Mouse (Mus musculus): ENCODE measurements around the gene Igfbp7.

The Igfbp7 gene

GRCm38 (mm10) chr5:77405455-77406057, 2.3 kb downstream of the Igfbp7 start:
- no peak for DNase-seq (ENCODE audit: low spot score in 2 of 2)

DNA sequence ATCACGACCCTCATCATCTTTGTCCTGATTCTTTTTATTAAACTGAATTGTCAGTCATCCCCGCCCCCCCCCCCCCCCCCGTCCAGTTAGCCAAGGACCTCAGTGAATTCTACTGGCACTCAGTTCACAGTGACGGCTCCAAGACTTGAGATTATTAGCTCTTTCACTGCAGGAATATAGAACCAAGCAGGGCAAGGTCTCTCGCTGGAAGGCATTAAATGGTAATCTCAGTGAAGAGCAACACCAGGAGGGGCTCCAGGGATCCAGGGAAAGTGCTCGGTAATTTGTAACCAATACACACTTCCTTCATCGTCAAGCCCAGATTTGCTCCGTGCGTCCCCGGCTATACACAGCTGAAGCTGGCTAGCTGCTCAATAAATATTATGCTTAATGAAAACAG, 2.9 kb downstream of the Igfbp7 start:
- DNase-seq (ENCODE audit: low spot score in 2 of 2): no peak

DNA sequence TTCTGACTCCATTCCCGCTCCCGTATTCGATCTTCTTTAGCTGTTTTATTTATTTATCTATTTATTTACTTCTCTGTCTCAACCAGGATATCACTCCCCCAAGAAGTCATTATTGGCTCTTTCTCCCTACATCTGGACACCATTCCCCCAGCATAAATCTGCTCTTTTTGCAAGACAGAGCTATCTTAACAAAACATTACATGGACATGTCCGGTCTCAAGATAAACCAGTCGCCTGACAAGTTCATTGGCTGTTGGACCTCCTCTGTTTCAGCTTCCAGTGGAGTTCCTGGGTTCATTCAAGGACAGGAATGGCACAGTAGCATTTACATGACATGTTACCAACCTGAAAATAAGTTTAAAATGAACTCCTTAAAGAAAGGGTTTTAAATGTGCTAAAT, 4.9 kb downstream of the Igfbp7 start:
- no peak for DNase-seq (ENCODE audit: low spot score in 2 of 2)

GRCm38 (mm10) chr5:77402137-77402536, 5.7 kb downstream of the Igfbp7 start:
- no peak for DNase-seq (ENCODE audit: low spot score in 2 of 2)

DNA sequence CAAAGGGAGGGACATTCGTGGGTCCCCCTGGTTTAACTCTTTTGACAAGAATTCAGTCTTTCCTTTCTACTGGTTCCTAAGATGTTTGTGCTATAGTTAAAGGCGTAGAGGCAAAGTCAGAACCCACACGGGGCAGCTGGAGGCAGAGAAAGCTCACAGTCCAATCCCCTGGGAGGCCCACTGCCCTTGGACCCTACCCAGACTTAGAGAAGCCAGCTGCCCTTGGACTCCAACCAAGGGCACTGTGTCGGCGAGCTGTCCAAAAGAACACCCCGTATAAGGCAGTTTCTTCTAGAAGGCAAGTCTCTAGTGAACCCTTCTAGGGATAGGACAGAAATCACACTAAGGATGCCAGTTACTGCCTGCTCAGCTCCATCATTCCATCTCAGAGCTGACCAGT, 7.0 kb downstream of the Igfbp7 start:
- no peak for DNase-seq (ENCODE audit: low spot score in 2 of 2)

DNA sequence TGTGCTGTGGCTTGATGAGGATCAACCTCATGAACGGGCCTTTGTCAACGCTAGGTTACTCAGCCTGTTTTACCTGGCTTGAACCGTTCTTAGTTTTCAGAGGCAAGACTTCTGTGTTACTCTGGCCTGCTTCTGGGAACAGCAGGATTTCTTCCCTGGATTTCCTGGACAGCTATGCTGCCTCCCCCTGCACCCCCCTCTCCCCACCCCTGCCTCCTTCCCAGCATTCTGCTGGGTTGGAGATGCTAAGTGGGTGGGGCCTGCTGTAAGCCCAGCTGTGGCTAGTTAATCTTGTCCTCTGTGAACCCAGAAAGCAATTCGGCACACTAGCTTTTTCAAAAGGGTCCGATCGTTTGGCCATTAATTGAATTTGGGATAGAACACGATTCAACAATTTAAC, 7.7 kb downstream of the Igfbp7 start:
- DNase-seq (ENCODE audit: low spot score in 2 of 2): no peak

DNA sequence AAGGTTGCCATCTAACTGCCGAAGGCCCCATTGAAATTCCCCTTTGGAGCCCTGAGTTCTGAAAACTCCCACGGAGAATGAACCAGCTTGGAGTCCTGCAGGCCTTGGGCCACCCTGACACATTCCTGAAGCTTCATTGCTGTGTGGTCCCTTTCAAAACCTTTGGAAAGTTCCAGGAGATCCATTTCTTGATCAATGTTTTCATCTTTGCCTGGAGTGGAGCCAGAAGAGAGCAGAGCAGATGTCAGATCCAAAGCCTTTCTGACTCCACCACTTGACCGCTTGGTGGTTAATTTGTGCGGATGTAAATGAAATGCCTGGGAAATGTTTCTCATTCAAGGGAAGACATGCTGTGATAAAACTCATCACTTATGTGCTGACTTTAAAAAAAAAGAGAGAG, 8.8 kb downstream of the Igfbp7 start:
- DNase-seq (ENCODE audit: low spot score in 2 of 2): no peak

GRCm38 (mm10) chr5:77398285-77399057, 9.4 kb downstream of the Igfbp7 start:
- no peak for DNase-seq (ENCODE audit: low spot score in 2 of 2)

DNA sequence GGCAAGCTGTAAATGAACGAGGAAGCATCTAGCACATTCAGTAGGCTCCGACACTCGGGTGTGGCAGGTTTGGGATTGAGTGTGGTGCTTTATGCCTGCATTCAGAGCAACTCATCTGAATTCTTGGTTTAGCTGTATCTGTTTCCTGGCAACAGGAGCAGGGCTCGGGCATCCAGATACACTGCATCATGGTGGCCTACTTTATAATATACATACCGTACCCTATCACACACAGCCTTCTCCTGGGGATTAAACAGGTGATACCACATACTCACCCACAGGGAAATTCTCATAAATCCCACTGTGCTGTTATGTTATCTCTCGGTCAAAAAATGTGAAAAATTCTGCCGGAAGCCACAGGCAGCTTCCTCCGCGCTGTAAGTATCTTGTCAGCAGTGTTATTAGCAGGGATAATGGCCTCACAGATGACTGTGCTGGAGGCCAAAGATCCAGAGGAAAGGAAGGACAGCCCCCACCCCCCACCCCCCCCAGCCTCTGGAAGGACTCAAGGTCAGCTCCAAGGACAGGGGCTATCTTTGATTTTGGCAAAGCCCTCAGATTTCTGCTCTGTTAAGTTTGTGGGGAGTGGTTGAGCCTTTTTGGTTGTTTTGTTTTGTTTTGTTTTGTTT, 13.7 kb downstream of the Igfbp7 start:
- peak in 1 of 2 experiments; percentile 20 for DNase-seq (ENCODE audit: low spot score in 2 of 2)

GRCm38 (mm10) chr5:77393094-77393619, 14.7 kb downstream of the Igfbp7 start:
- no peak for DNase-seq (ENCODE audit: low spot score in 2 of 2)

GRCm38 (mm10) chr5:77390272-77390671, 17.6 kb downstream of the Igfbp7 start:
- no peak for DNase-seq (ENCODE audit: low spot score in 2 of 2)

DNA sequence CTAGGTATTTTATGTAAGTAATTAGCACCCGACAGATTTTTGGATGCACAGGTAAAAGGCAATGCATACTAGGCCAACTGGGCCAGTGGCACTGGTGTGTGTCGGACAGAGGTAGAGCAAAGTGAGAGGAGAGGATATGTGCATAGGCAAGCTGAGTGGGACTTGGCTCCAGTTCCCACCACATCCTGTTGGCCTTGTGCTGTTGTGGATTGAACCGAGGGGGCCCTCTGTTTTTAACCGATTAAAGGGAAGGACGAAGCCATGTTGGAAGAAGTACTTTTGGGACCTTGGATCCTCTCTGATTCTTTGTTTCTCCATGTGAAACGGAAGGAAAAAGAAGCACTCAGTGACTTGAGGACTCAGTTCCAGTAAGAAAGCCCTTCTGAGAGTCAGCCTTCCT, 19.5 kb downstream of the Igfbp7 start:
- DNase-seq (ENCODE audit: low spot score in 2 of 2): no peak

DNA sequence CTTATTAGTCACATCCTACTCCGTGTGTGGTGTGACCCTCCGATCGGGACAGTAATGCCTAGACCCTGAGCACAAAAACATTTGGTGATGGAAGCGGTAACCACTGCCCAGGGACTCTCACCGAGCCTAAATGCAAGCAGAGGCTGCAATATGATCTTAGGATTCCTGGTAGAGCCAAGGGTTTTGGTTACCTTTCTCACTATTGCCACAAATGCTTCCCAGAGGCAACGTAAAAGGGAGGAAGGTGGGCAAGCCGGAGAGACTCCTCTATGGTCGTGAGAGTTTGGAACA, 20.5 kb downstream of the Igfbp7 start:
- no peak for DNase-seq (ENCODE audit: low spot score in 2 of 2)

DNA sequence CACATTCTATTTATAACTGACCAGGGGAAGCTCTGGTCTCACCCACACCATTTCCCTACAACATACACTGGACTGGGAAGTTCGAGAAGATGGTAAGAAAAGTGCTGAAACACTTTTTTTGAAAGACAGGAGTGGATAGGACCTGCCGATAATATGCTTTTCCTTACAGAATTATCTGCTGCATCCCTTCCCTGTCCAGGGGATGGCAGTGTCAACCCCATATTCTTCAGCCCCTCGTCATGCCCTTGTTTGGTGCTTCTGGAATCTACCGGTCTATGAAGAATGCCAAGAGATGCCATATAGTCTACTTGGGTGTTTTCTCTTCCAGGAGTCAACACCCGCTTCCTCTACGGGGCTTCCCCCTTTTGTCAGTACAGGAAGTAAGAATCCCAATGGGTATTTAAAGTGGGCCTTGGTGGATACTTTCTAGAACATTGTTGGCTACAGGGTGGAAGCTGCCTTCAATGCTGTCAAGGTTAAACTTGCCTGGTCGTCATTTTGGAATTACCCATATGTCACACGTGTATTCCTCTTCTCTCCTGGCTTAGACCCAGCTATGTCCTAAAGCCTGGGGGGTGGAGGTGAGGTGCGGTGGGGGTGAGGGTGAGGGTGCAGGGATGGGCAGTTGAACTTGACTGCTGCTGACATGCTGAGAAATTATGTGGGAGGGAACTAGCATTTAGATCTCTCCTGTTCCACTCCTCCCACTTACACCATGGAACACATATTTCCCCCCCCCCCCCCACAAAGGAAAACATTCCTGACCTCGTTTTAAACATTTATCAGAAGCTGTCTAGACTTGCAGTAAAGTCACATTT, 21.0 kb downstream of the Igfbp7 start:
- DNase-seq (ENCODE audit: low spot score in 2 of 2): no peak

DNA sequence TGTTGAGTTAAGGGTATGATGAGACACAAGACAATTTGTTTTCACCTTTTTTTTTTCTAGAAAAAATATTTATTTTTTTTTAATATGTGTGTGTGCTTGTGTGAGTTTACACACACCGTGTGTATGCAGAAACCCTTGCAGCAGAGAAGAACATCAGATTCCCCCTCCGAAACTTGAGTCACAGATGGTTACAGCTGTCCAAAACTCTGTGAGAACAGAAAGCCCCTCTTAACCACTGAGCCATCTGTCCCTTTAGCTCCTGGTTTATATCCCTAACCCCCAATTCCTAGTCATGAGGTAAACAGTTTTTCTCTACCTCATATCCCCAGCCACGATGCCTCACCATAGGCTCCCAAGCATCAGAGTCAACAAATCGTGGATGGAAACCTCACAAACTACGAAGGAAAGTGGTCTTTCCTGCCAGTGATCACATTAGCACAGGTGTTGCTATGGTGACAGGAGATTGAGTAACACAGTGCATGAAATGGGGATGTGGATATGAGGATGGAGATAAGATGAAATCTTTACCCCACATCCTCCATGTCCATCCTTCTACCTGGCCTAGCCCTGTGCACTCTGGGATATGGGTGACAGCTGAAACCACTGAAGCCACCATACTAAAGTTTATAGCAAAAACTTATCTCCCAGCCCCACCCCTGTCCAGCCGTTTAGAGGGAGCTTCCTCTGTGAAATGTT, 21.8 kb downstream of the Igfbp7 start:
- no peak for DNase-seq (ENCODE audit: low spot score in 2 of 2)

DNA sequence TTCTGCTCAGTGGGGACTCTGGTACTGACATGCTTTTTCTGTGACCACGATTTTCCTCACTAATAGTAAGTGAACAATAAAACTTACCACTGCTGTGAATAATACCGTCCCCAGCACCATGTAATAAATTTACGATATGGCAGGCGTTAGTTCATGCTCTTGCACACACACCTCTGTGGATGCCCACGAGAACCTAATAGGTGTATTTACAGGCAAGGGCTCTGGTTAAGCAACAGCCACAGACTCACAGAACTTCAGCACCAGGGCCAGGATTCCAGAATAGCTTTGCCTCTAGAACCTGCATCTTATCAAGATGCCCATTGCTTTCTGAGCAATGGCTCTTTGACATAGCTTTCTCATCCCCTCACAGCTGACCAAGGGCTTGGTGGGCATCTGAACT, 22.6 kb downstream of the Igfbp7 start:
- DNase-seq (ENCODE audit: low spot score in 2 of 2): no peak

DNA sequence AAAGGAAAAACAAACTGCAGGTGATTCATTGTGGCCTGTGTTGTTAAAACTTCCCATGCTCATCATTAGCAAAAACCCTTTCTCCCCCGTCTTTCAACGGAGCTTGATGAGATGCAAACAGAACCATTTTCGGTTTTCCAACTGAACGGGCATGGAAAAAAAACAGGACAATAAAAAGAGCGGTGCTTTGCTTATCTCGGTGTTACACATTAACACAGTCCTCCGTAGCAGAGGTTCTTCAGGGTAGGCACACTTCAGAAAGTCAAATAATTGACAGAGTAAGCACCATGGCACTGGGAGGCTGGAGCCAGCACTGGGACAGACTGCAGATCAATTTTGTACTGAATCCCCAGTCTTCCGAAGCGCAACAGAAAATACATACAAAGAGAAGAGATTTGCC, 23.1 kb downstream of the Igfbp7 start:
- no peak for DNase-seq (ENCODE audit: low spot score in 2 of 2)

GRCm38 (mm10) chr5:77383799-77384554, 23.9 kb downstream of the Igfbp7 start:
- DNase-seq (ENCODE audit: low spot score in 2 of 2): no peak

DNA sequence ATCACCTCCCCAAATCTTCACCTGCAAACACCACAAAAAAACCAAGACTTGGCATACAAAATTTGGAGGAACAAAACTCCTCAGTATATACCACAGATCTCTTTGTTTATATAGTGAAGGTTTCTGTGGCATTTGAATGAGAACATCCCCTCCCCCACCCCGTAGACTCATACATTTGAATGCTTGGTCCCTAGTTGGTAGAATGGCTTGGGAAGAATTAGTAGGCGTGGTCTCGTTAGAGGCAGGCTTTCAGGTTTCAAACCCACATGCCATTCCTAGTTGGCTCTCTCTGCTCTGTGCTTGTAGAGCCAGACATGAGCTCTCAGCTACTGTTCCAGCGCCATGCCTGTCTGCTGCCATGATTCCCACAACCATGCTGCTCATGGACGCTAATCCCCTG, 26.2 kb downstream of the Igfbp7 start:
- DNase-seq (ENCODE audit: low spot score in 2 of 2): no peak

- DNase-seq (ENCODE audit: low spot score in 2 of 2): no peak
Observed at GRCm38 (mm10) chr5:77381283-77381682, 26.6 kb downstream of the Igfbp7 start.

DNA sequence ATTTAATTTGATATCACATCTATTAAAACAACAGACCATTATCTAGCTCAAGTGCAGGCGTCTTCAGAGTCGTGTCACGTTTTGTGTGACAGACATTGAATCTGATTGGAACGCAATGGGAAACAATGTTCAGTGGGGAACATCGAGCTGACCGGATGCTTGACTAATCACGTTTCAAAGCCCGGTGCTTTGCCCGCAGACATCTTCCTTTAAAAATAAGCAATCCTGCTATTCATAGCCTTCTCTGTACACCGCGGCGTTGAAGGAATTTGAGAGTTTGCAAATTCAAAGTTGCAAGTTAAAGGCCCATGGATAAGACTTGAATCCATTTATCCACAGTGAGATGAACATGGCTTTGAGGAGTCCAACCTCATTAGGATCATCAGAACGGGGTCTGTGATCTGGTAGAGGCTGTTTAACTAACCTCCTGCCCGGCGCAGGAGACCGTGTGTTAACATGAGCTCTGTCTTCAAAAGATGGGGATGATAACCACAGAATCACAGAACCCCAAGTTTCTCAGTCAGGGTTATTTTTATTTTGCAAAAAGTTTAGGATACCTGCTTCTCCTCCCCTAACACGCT, 27.4 kb downstream of the Igfbp7 start:
- no peak for DNase-seq (ENCODE audit: low spot score in 2 of 2)

All from frontal cortex, postnatal 36 days (tissue).